Mouse (Mus musculus) heart, embryonic 10.5 days (tissue): ENCODE data around the gene Plb1. TPM values are rescaled to one million over a fixed set of nuclear protein-coding genes. Genes with fewer than 3 reads are reported as not detected.

Source experiments
- DNase-seq: peaks from one replicate; pipeline ENCODE4 v3.0.0-alpha.2; 2017; ENCODE audit warnings: low spot score
- H3K27ac ChIP-seq: fragments of 300-500 bp; sonication (generic); 2 replicates; pipeline ENCODE4 v1.5.1; 2016; ENCODE audit warnings: mild to moderate bottlenecking
- H3K27me3 ChIP-seq: fragments of 300-500 bp; sonication (generic); 2 replicates; pipeline ENCODE4 v1.6.1; 2016; ENCODE audit warnings: mild to moderate bottlenecking; ENCODE audit not compliant: poor library complexity, insufficient read depth, severe bottlenecking
- H3K36me3 ChIP-seq: fragments of 300-500 bp; sonication (generic); 2 replicates; pipeline ENCODE4 v1.6.1; 2016; ENCODE audit warnings: mild to moderate bottlenecking, moderate library complexity
- H3K4me1 ChIP-seq: fragments of 300-500 bp; sonication (generic); 2 replicates; pipeline ENCODE4 v1.6.1; 2016; ENCODE audit warnings: mild to moderate bottlenecking
- H3K4me3 ChIP-seq: fragments of 300-500 bp; sonication (generic); 2 replicates; pipeline ENCODE4 v1.5.1; 2016; ENCODE audit warnings: mild to moderate bottlenecking, moderate library complexity
- H3K9me3 ChIP-seq: fragments of 300-500 bp; sonication (generic); 2 replicates; pipeline ENCODE4 v1.6.1; 2016; ENCODE audit warnings: mild to moderate bottlenecking, moderate library complexity
- WGBS: fragments of 180-500 bp; shearing (Covaris S2); methylation state at CpG from one replicate; pipeline ENCODE4 v1.1.7; 2016; 5-methylcytosine and 5-hydroxymethylcytosine counted together
- polyA plus RNA-seq: library from polyadenylated mRNA; unstranded; fragments of >200 nt; fragmentation: Nextera tagmentation; extraction: Ambion mirVana; gene quantifications from 2 replicates; pipeline ENCODE4 v1.2.1, GENCODE M21; 2016

The Plb1 gene
- polyA plus RNA-seq, 1 experiment from 2014 or later: 1.2 TPM

- H3K9me3 ChIP-seq: no peaks in the 10 kb centered on the region
- H3K27ac ChIP-seq: peak overlapping the region; percentile 75
- no peak for DNase-seq
- 85% methylated on average over 2 of the region's 2 CpGs for WGBS
- no peak overlapping the region for H3K4me3 ChIP-seq
- no peaks in the 10 kb centered on the region for H3K27me3 ChIP-seq
- H3K4me1 ChIP-seq: peaks cover 58% of the 10 kb centered on the region
- no peaks in the 10 kb centered on the region for H3K36me3 ChIP-seq
Observed at GRCm38 (mm10) chr5:32413083-32413482, 180.6 kb downstream of the Plb1 start.

GRCm38 (mm10) chr5:32413569-32413968, 181.1 kb downstream of the Plb1 start:
- no peak overlapping the region for H3K27ac ChIP-seq
- H3K9me3 ChIP-seq: no peaks in the 10 kb centered on the region
- no peak for DNase-seq
- H3K36me3 ChIP-seq: no peaks in the 10 kb centered on the region
- no peaks in the 10 kb centered on the region for H3K27me3 ChIP-seq
- WGBS: 74% methylated on average over 2 of the region's 2 CpGs
- H3K4me3 ChIP-seq: no peak overlapping the region
- H3K4me1 ChIP-seq: peaks cover 58% of the 10 kb centered on the region

- Histone ChIP-seq H3K9me3 (no peaks in the 10 kb centered on the region), H3K36me3 (no peaks in the 10 kb centered on the region), H3K27me3 (no peaks in the 10 kb centered on the region), H3K4me3 (no peak overlapping the region), H3K27ac (peak overlapping the region; percentile 80), H3K4me1 (peaks cover 50% of the 10 kb centered on the region)
- no peak for DNase-seq
- whole genome bisulfite sequencing: 69% methylated on average over 5 of the region's 5 CpGs
Observed at GRCm38 (mm10) chr5:32414461-32414985, 182.0 kb downstream of the Plb1 start.

GRCm38 (mm10) chr5:32415554-32415953, 183.0 kb downstream of the Plb1 start:
- H3K4me1 ChIP-seq: peaks cover 44% of the 10 kb centered on the region
- no peak for DNase-seq
- no peaks in the 10 kb centered on the region for H3K36me3 ChIP-seq
- peak overlapping the region; percentile 80 for H3K27ac ChIP-seq
- no peaks in the 10 kb centered on the region for H3K9me3 ChIP-seq
- no peaks in the 10 kb centered on the region for H3K27me3 ChIP-seq
- no peak overlapping the region for H3K4me3 ChIP-seq
- 84% methylated on average over 6 of the region's 6 CpGs for WGBS

Other genes with a start within 250 kb of the Plb1 start
- gene Fosl2, start 96.9 kb upstream of the Plb1 start, polyA plus RNA-seq: 2.1 TPM in 2 replicates
- 233 and 261 TPM in 2 replicates for gene Ppp1cb, start 226.1 kb downstream of the Plb1 start, polyA plus RNA-seq